Mouse (Mus musculus) small intestine, adult 2 months (tissue): ENCODE measurements around the gene N4bp3.

Experiments used
- CTCF ChIP-seq: fragments of 200-500 bp; IDR thresholded peaks from 2 replicates; pipeline ENCODE4 v1.5.1; 2012; ENCODE audit warnings: low read depth, mild to moderate bottlenecking, control low read depth, inconsistent platforms, low read length, moderate library complexity, mixed read lengths; ENCODE audit not compliant: insufficient replicate concordance, insufficient read length; ENCODE audit errors: extremely low read depth
- POLR2A ChIP-seq: fragments of 200-500 bp; IDR thresholded peaks from 2 replicates; pipeline ENCODE4 v1.6.1; 2012; ENCODE audit warnings: low read depth, mild to moderate bottlenecking, control low read depth, inconsistent platforms, low read length, moderate library complexity

- TF ChIP-seq CTCF (no peak), POLR2A (no peak)
These were observed 31.7 kb downstream of the N4bp3 start for GRCm38 (mm10) chr11:51618894-51619408.
